Mouse (Mus musculus): ENCODE measurements around the gene Chchd3. TPM values are rescaled to one million over a fixed set of nuclear protein-coding genes. Genes with fewer than 3 reads are reported as not detected.

Chchd3 gene
- total and polyA plus RNA-seq, 3 experiments = 205 to 243 TPM; not detected in 1

DNA sequence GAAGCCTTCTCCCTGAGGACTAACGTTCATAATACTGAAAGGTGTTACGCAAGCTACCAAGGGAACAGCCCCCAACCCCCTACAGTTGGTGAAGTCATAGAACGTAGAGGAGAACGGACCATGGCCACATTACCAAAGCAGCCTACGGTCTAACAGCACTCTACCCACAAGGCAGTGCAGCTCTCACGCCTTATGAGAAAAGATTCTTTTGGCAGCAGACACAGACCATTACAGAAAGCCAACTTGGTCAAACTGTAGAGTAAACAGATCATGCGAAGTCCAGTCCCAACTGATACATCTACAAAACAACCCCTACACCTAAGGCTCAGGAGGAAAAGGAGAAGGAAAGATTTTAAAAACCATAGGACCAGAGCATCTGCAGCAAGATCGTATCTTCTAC is 71.5 kb downstream of the Chchd3 start:
- Histone ChIP-seq H3K27me3 (ENCODE audit: control insufficient read depth in 1 of 2, insufficient read depth in 2 of 2, low read length in 2 of 2) (no peaks in the 10 kb centered on the region), H3K27ac (ENCODE audit: control insufficient read depth, low read depth, low read length) (no peak overlapping the region), H3K9me3 (replicated peaks; ENCODE audit: insufficient read depth, low read length) (no peaks in the 10 kb centered on the region), H3K79me2 (ENCODE audit: control insufficient read depth, insufficient read depth, low read length, poor library complexity) (peaks cover 10% of the 10 kb centered on the region), H3K9ac (ENCODE audit: control insufficient read depth, low read depth, low read length, poor library complexity, severe bottlenecking) (no peak overlapping the region), H3K4me3 (ENCODE audit: control insufficient read depth in 1 of 2, insufficient read depth in 1 of 2, low read depth in 2 of 2, low read length in 2 of 2) (no peak overlapping the region), H3K4me1 (ENCODE audit: control insufficient read depth in 1 of 2, insufficient read depth in 2 of 2, low read length in 2 of 2) (no peaks in the 10 kb centered on the region), H3K36me3 (ENCODE audit: control insufficient read depth in 1 of 2, insufficient read depth in 2 of 2, low read length in 2 of 2) (peaks cover 0 to 4% of the 10 kb centered on the region in 2 experiments; a peak in 2 of 4 replicates)
- DNase-seq (ENCODE audit: low read depth, low spot score) = no peak
- no peak for TF ChIP-seq TCF12 (IDR thresholded peaks at IDR 0.05; ENCODE audit: low read depth, low read length)
- TF ChIP-seq NRF1 (IDR thresholded peaks at IDR 0.05; ENCODE audit: insufficient read depth, low read depth, low read length, poor library complexity, severe bottlenecking) = no peak
- no peak for TF ChIP-seq RCOR1 (IDR thresholded peaks at IDR 0.05; ENCODE audit: low read depth, low read length)
- no peak for TF ChIP-seq MAZ (IDR thresholded peaks at IDR 0.05; ENCODE audit: low read depth, low read length)
- no peak for TF ChIP-seq ELF1 (IDR thresholded peaks at IDR 0.05; ENCODE audit: low read depth, low read length)
- no peak for TF ChIP-seq CTCF (IDR thresholded peaks at IDR 0.05 in 2 of 3, conservative IDR thresholded peaks at IDR 0.05 in 1 of 3; ENCODE audit: control insufficient read depth in 1 of 3, insufficient read depth in 1 of 3, low read depth in 2 of 3, low read length in 3 of 3, poor library complexity in 1 of 3, severe bottlenecking in 1 of 3)
- TF ChIP-seq BHLHE40 (IDR thresholded peaks at IDR 0.05; ENCODE audit: borderline replicate concordance, low read depth, low read length) = no peak
- no peak for TF ChIP-seq ZNF384 (IDR thresholded peaks at IDR 0.05; ENCODE audit: low read depth, low read length)
- no peak for TF ChIP-seq USF1 (IDR thresholded peaks at IDR 0.05; ENCODE audit: low read depth, low read length)

DNA sequence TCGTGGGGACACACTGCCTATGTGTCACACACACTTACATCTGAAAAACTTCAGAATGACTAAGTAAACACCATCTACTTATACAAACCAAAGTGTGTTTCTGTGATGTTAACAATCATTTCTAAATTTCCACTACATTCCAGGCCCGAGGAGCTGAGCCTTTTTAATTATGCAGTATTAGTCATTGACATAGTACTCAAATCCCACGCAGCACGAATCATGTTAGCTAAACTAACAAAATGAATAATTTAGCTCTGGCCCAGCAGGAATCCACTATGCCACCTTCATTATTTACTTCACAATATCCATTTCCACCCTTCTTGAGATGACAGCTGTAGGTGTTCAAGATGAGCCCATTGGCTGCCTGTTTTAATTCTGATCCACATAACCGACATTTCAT is 76.2 kb downstream of the Chchd3 start:
- Histone ChIP-seq H3K4me1 (ENCODE audit: control insufficient read depth in 1 of 2, insufficient read depth in 2 of 2, low read length in 2 of 2) (no peaks in the 10 kb centered on the region), H3K4me3 (ENCODE audit: control insufficient read depth in 1 of 2, insufficient read depth in 1 of 2, low read depth in 2 of 2, low read length in 2 of 2) (no peak overlapping the region), H3K27me3 (ENCODE audit: control insufficient read depth in 1 of 2, insufficient read depth in 2 of 2, low read length in 2 of 2) (no peaks in the 10 kb centered on the region), H3K27ac (ENCODE audit: control insufficient read depth, low read depth, low read length) (no peak overlapping the region), H3K36me3 (ENCODE audit: control insufficient read depth in 1 of 2, insufficient read depth in 2 of 2, low read length in 2 of 2) (no peaks in the 10 kb centered on the region; a peak in 1 of 4 replicates), H3K79me2 (ENCODE audit: control insufficient read depth, insufficient read depth, low read length, poor library complexity) (peaks cover 17% of the 10 kb centered on the region), H3K9me3 (replicated peaks; ENCODE audit: insufficient read depth, low read length) (no peaks in the 10 kb centered on the region), H3K9ac (ENCODE audit: control insufficient read depth, low read depth, low read length, poor library complexity, severe bottlenecking) (no peak overlapping the region)
- no peak for DNase-seq (ENCODE audit: low read depth, low spot score)
- no peak for TF ChIP-seq TCF12 (IDR thresholded peaks at IDR 0.05; ENCODE audit: low read depth, low read length)
- TF ChIP-seq MEF2A (IDR thresholded peaks at IDR 0.05; ENCODE audit: extremely low read depth, insufficient replicate concordance, low read depth, low read length, poor library complexity, severe bottlenecking) = no peak
- TF ChIP-seq MYB (IDR thresholded peaks at IDR 0.05; ENCODE audit: low read depth, low read length) = no peak
- no peak for TF ChIP-seq NRF1 (IDR thresholded peaks at IDR 0.05; ENCODE audit: insufficient read depth, low read depth, low read length, poor library complexity, severe bottlenecking)
- TF ChIP-seq UBTF (IDR thresholded peaks at IDR 0.05; ENCODE audit: borderline replicate concordance, insufficient read depth, low read depth, low read length) = no peak
- TF ChIP-seq TBP (IDR thresholded peaks at IDR 0.05; ENCODE audit: low read depth, low read length) = no peak
- no peak for TF ChIP-seq SIN3A (IDR thresholded peaks at IDR 0.05; ENCODE audit: low read length)
- no peak for TF ChIP-seq SMC3 (IDR thresholded peaks at IDR 0.05; ENCODE audit: low read depth, low read length)
- no peak for TF ChIP-seq ETS1 (IDR thresholded peaks at IDR 0.05; ENCODE audit: low read depth, low read length)
- TF ChIP-seq CTCF (IDR thresholded peaks at IDR 0.05 in 2 of 3, conservative IDR thresholded peaks at IDR 0.05 in 1 of 3; ENCODE audit: control insufficient read depth in 1 of 3, insufficient read depth in 1 of 3, low read depth in 2 of 3, low read length in 3 of 3, poor library complexity in 1 of 3, severe bottlenecking in 1 of 3) = no peak
- no peak for TF ChIP-seq EP300 (IDR thresholded peaks at IDR 0.05; ENCODE audit: low read depth in 1 of 2, low read length in 2 of 2)
- TF ChIP-seq USF2 (IDR thresholded peaks at IDR 0.05; ENCODE audit: borderline replicate concordance in 1 of 2, insufficient read depth in 1 of 2, low read depth in 1 of 2, low read length in 2 of 2) = no peak
- TF ChIP-seq RCOR1 (IDR thresholded peaks at IDR 0.05; ENCODE audit: low read depth, low read length) = no peak
- no peak for TF ChIP-seq POLR2AphosphoS2 (IDR thresholded peaks at IDR 0.05; ENCODE audit: low read length)
- TF ChIP-seq MXI1 (IDR thresholded peaks at IDR 0.05; ENCODE audit: low read depth, low read length) = no peak
- no peak for TF ChIP-seq POLR2AphosphoS5 (IDR thresholded peaks at IDR 0.05; ENCODE audit: borderline replicate concordance, low read depth, low read length)
- no peak for TF ChIP-seq GATA1 (IDR thresholded peaks at IDR 0.05; ENCODE audit: low read depth, low read length)
